Comparison of ENCODE assay signal across 20 mouse cellular contexts in genomic region chr7:136664424-136665082, GRCm38 (mm10).
DNase-seq lines count a peak whose midpoint lies in the region; ATAC-seq and TF ChIP-seq lines count a peak whose summit lies in the region.
"Had no signal": no experiment of that assay in that cellular context is flagged by ENCODE, and none has a peak within 500 bp of the region (broad histone marks: within the 10 kb centered on the region; RNA-seq: fewer than 3 reads in every experiment).

No protein-coding gene starts in this region.

- 40% methylated on average over 10 of the region's 10 CpGs for WGBS in kidney, embryonic 14.5 days
- 44% methylated on average over 10 of the region's 10 CpGs for WGBS in limb, embryonic 14.5 days
- 69% methylated on average over 10 of the region's 10 CpGs for WGBS in midbrain, embryonic 13.5 days

- DNase-seq in kidney, adult 9 months, result no peak
- DNase-seq in kidney, postnatal 10 days, result peak; percentile 28
- DNase-seq in kidney, adult 11 months, result no peak
- peak; percentile 33 for DNase-seq in kidney, postnatal 14 days
- DNase-seq in limb, embryonic 14.5 days (ENCODE audit: low spot score), result peak; percentile 54
- DNase-seq: adrenal gland, adult 2 months; adrenal gland, postnatal 36 days; cerebellum, adult 2 months; cerebellum, postnatal 10 days; forebrain, postnatal 0 days; gastrocnemius, adult 2 months; gastrocnemius, postnatal 25 days; heart, postnatal 4 days had no signal

- no peak overlapping the region for H3K9ac ChIP-seq in kidney, embryonic 14.5 days (ENCODE audit: low read depth, low read length)
- H3K9ac ChIP-seq in limb, embryonic 14.5 days (ENCODE audit: low read depth, low read length, severe bottlenecking), result no peak overlapping the region
- no peak overlapping the region for H3K9ac ChIP-seq in midbrain, embryonic 13.5 days (replicated peaks)
- H3K9ac ChIP-seq: forebrain, embryonic 13.5 days; forebrain, postnatal 0 days; heart, embryonic 13.5 days; hindbrain, embryonic 12.5 days had no signal

- no peaks in the 10 kb centered on the region for H3K9me3 ChIP-seq in kidney, embryonic 14.5 days (ENCODE audit: control insufficient read depth, low read length)
- no peaks in the 10 kb centered on the region for H3K9me3 ChIP-seq in limb, embryonic 14.5 days (ENCODE audit: control insufficient read depth, low read length)
- no peaks in the 10 kb centered on the region for H3K9me3 ChIP-seq in midbrain, embryonic 13.5 days
- H3K9me3 ChIP-seq: embryonic facial prominence, embryonic 10.5 days; forebrain, embryonic 13.5 days; heart, embryonic 13.5 days; hindbrain, embryonic 12.5 days had no signal

- no peak overlapping the region for H3K4me2 ChIP-seq in kidney, embryonic 14.5 days (replicated peaks; ENCODE audit: low read depth, low read length)
- H3K4me2 ChIP-seq in limb, embryonic 14.5 days (replicated peaks; ENCODE audit: low read depth, low read length, severe bottlenecking), result no peak overlapping the region
- no peak overlapping the region for H3K4me2 ChIP-seq in midbrain, embryonic 13.5 days (replicated peaks)
- H3K4me2 ChIP-seq: forebrain, embryonic 13.5 days; heart, embryonic 13.5 days; hindbrain, embryonic 12.5 days had no signal

- H3K27me3 ChIP-seq in kidney, embryonic 14.5 days (ENCODE audit: control insufficient read depth, insufficient read depth, low read length), result 0 out of 2 replicates have a peak, but pooled peaks cover 8% of the 10 kb centered on the region
- H3K27me3 ChIP-seq in limb, embryonic 14.5 days (ENCODE audit: control insufficient read depth, insufficient read depth, low read length), result no peaks in the 10 kb centered on the region
- peaks cover 49% of the 10 kb centered on the region for H3K27me3 ChIP-seq in midbrain, embryonic 13.5 days

- no peak overlapping the region for H3K4me3 ChIP-seq in kidney, embryonic 14.5 days (ENCODE audit: low read length)
- no peak overlapping the region for H3K4me3 ChIP-seq in limb, embryonic 14.5 days (replicated peaks; ENCODE audit: low read length)
- H3K4me3 ChIP-seq in midbrain, embryonic 13.5 days (replicated peaks), result no peak overlapping the region
- H3K4me3 ChIP-seq: embryonic facial prominence, embryonic 10.5 days; forebrain, embryonic 13.5 days; gastrocnemius, adult 2 months; heart, embryonic 13.5 days; hindbrain, embryonic 12.5 days had no signal

- H3K4me1 ChIP-seq in kidney, embryonic 14.5 days (ENCODE audit: control insufficient read depth, insufficient read depth, low read length), result no peaks in the 10 kb centered on the region
- H3K4me1 ChIP-seq in limb, embryonic 14.5 days (ENCODE audit: control insufficient read depth, insufficient read depth, low read length), result peaks cover 6% of the 10 kb centered on the region
- peaks cover 8% of the 10 kb centered on the region; the same call in 1 of the 2 replicates for H3K4me1 ChIP-seq in midbrain, embryonic 13.5 days (replicated peaks)
- H3K4me1 ChIP-seq: forebrain, embryonic 13.5 days had no signal

- TF ChIP-seq POLR2A in limb, embryonic 14.5 days (IDR thresholded peaks at IDR 0.05; ENCODE audit: borderline replicate concordance, extremely low read depth, insufficient read depth, insufficient read length), result no peak

- no peak overlapping the region for H3K27ac ChIP-seq in kidney, embryonic 14.5 days (ENCODE audit: low read depth, low read length)
- no peak overlapping the region; the same call in 1 of the 2 replicates for H3K27ac ChIP-seq in limb, embryonic 14.5 days (replicated peaks; ENCODE audit: low read depth, low read length)
- H3K27ac ChIP-seq in midbrain, embryonic 13.5 days, result no peak overlapping the region
- H3K27ac ChIP-seq: embryonic facial prominence, embryonic 10.5 days; forebrain, embryonic 13.5 days; gastrocnemius, adult 2 months; heart, embryonic 13.5 days; hindbrain, embryonic 12.5 days had no signal

- ATAC-seq in kidney, embryonic 14.5 days (ENCODE audit: low FRiP score, low TSS enrichment), result peak; percentile 68
- ATAC-seq in limb, embryonic 14.5 days (ENCODE audit: low FRiP score, low read depth), result no peak
- no peak for ATAC-seq in midbrain, embryonic 13.5 days
- ATAC-seq: forebrain, embryonic 13.5 days; forebrain, postnatal 0 days; Patski had no signal

- no peaks in the 10 kb centered on the region for H3K36me3 ChIP-seq in kidney, embryonic 14.5 days (ENCODE audit: control insufficient read depth, insufficient read depth, low read length)
- no peaks in the 10 kb centered on the region for H3K36me3 ChIP-seq in limb, embryonic 14.5 days (ENCODE audit: control insufficient read depth, insufficient read depth, low read length)
- no peaks in the 10 kb centered on the region for H3K36me3 ChIP-seq in midbrain, embryonic 13.5 days
- H3K36me3 ChIP-seq: embryonic facial prominence, embryonic 10.5 days; heart, embryonic 13.5 days; hindbrain, embryonic 12.5 days had no signal

Comparison
In these comparisons a context has a peak if more than half of its experiments do, and no peak if none do; other contexts are left out.
1. DNase-seq: peak in kidney, postnatal 10 days (single experiment), kidney, postnatal 14 days (single experiment) and limb, embryonic 14.5 days (single experiment); none in kidney, adult 9 months (single experiment) and kidney, adult 11 months (single experiment).